Mouse (Mus musculus) liver, embryonic 14.5 days (tissue): Measurements from ENCODE around the gene Faap20.

Experiments used
- CTCF ChIP-seq: IDR thresholded peaks from 2 replicates; pipeline ENCODE4 v1.5.1; 2016; ENCODE audit warnings: antibody characterized with exemption, low read depth, control low read depth
- EP300 ChIP-seq: IDR thresholded peaks from 2 replicates; pipeline ENCODE4 v1.6.1; 2016; ENCODE audit warnings: antibody characterized with exemption, low read depth

- TF ChIP-seq CTCF (no peak), EP300 (no peak)
These were observed 12.7 kb upstream of the Faap20 start for GRCm38 (mm10) chr4:155236737-155237385.
